Mouse (Mus musculus): ENCODE data around the gene Rai1. TPM values are rescaled to one million over a fixed set of nuclear protein-coding genes. Genes with fewer than 3 reads are reported as not detected.
A peak's percentile ranks its signal among the peaks of the same experiment; 100 is the strongest.

The Rai1 gene
- polyA plus RNA-seq, 1 experiment from 2014 or later, result 31.0 TPM

DNA sequence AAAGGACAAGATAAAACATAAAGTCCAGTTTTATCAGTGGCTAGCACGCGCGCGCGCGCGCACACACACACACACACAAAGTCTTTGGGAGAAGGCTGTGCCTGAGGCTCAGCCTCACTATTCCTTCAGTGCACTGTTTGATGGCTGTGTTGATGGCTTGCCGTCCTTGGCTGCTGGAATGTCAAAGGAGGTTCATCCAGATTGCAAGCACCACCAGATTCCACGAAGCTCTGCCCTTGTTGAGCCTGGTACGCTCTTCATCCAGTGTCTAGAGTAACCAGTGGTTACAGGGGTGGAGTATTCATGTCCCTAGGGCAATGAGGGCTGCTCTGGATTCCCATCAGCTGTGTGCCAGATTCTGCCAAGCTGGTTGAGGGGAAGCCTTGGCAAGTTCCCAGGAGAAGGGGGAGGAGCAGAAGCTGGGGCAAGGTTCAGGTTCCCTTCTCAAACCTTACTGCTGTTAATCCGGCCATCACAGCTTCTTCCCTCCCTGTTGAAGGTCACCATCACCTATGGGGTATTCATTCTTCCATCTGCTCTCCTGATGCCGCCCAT lies 77.4 kb downstream of the Rai1 start:
- no peak overlapping the region for H3K4me3 ChIP-seq
- H3K36me3 ChIP-seq, result peaks cover 43% of the 10 kb centered on the region
- DNase-seq (ENCODE audit: low spot score), result no peak
- peaks cover 94% of the 10 kb centered on the region for H3K4me1 ChIP-seq (replicated peaks)
- no peak overlapping the region for H3K27ac ChIP-seq
- WGBS, result 90% methylated on average over 12 of the region's 12 CpGs
- no peaks in the 10 kb centered on the region for H3K27me3 ChIP-seq (ENCODE audit: insufficient read depth, poor library complexity, severe bottlenecking)
- H3K9me3 ChIP-seq, result no peaks in the 10 kb centered on the region

DNA sequence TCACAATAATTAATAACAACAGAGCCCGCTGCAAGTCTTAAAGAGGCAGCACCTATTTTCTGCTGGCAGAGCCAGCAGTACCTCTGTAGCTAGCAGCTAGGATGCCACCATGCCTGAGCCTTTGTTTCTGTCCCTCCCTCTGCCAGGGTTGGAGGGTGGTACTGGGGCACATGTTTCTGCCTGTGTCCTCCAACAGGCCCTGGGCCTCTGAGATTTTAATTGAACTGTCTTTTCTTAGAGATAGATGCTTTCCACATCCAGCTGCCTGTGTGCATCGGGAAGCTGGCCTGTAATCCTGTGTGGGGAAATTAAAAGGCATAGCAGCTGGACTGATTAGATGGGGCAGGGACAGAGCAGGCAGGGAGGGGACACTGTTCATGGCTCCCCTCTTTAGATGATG lies 77.9 kb downstream of the Rai1 start:
- H3K9me3 ChIP-seq, result no peaks in the 10 kb centered on the region
- H3K4me1 ChIP-seq (replicated peaks), result peaks cover 88% of the 10 kb centered on the region
- DNase-seq (ENCODE audit: low spot score), result no peak
- peak overlapping the region; percentile 36; the same call in 1 of the 2 replicates for H3K27ac ChIP-seq
- peaks cover 49% of the 10 kb centered on the region for H3K36me3 ChIP-seq
- H3K4me3 ChIP-seq, result no peak overlapping the region
- no peaks in the 10 kb centered on the region for H3K27me3 ChIP-seq (ENCODE audit: insufficient read depth, poor library complexity, severe bottlenecking)
- 83% methylated on average over 2 of the region's 2 CpGs for WGBS

DNA sequence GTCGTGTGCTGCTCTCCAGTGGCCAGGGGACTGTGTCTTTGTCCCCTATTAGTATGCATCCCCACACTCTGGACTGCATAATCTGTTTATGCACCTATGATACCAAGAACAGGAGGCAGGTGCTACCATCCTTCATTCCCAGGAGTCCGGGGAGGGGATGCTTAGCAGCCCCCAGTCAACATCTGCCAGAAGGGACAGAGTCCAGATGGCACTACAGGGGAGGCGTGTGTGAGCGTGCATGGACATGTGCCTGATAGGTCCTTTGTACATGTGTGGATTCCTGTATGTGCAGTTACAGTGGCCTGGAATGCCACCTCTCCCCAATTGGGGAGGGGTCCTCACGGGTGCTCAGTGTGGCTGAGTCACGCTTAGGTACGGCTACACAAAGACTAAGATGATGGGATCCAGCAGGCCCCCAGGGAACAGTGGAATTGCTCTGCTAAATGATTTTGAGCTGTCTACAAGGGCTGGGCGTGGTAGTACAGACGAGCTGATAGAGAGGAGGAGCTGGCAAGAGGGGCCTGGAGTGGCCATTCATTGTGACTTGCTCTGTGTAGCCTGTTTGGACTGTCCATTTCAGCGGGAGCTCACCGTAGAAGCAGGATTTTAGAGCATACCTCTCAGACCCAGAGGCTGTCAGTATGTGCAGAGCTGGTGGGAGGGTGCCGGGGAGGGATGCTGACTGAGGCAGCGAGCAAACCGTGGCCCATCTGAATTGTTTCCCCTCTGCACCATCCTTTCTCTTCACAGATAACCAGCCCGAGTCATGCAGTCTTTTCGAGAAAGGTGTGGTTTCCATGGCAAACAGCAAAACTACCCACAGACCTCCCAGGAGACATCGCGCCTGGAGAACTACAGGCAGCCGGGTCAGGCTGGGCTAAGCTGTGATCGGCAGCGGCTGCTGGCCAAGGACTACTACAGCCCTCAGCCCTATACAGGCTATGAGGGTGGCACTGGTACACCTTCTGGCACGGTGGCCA lies 79.8 kb downstream of the Rai1 start:
- WGBS, result 62% methylated on average over 22 of the region's 22 CpGs
- H3K4me1 ChIP-seq (replicated peaks), result peaks cover 80% of the 10 kb centered on the region
- H3K36me3 ChIP-seq, result peaks cover 59% of the 10 kb centered on the region
- DNase-seq (ENCODE audit: low spot score), result no peak
- no peaks in the 10 kb centered on the region for H3K27me3 ChIP-seq (ENCODE audit: insufficient read depth, poor library complexity, severe bottlenecking)
- H3K9me3 ChIP-seq, result no peaks in the 10 kb centered on the region
- peak overlapping the region; percentile 36 for H3K27ac ChIP-seq
- no peak overlapping the region for H3K4me3 ChIP-seq

DNA sequence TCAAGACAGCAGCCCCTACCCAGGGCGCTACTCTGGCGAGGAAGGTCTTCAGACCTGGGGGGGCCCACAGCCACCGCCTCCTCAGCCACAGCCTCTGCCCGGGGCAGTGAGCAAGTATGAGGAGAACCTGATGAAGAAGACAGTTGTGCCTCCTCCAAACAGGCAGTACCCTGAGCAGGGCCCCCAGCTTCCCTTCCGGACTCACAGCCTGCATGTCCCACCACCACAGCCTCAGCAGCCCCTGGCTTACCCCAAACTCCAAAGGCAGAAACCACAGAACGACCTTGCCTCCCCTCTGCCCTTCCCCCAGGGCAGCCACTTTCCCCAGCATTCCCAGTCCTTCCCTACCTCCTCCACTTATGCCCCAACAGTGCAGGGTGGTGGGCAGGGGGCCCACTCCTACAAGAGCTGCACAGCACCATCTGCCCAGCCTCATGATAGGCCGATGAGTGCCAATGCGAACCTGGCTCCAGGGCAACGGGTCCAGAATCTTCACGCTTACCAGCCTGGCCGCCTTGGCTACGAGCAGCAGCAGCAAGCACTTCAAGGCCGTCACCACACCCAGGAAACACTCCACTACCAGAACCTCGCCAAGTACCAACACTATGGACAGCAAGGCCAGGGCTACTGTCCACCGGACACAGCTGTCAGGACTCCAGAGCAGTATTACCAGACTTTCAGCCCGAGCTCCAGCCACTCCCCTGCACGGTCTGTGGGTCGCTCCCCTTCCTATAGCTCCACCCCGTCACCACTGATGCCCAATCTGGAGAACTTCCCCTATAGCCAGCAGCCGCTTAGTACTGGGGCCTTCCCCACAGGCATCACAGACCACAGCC lies 80.8 kb downstream of the Rai1 start:
- H3K27me3 ChIP-seq (ENCODE audit: insufficient read depth, poor library complexity, severe bottlenecking), result no peaks in the 10 kb centered on the region
- WGBS, result 82% methylated on average over 20 of the region's 20 CpGs
- H3K36me3 ChIP-seq, result peaks cover 62% of the 10 kb centered on the region
- H3K9me3 ChIP-seq, result no peaks in the 10 kb centered on the region
- H3K27ac ChIP-seq, result peak overlapping the region; percentile 36; the same call in 1 of the 2 replicates
- H3K4me3 ChIP-seq, result 0 out of 2 replicates have a peak overlapping the region, but pooled peaks have one; percentile 3
- peaks cover 80% of the 10 kb centered on the region for H3K4me1 ChIP-seq (replicated peaks)
- DNase-seq (ENCODE audit: low spot score), result no peak

DNA sequence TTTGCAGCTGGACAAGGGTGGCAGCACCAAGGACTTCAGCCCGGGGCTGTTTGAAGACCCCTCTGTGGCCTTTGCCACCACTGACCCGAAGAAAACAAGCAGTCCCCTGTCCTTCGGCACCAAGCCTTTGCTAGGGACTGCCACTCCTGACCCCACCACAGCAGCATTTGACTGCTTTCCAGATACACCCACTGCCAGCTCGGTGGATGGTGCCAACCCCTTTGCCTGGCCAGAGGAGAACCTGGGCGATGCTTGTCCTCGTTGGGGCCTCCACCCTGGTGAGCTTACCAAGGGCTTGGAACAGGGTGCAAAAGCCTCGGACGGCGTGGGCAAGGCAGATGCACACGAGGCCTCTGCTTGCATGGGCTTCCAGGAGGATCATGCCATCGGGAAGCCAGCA lies 82.3 kb downstream of the Rai1 start:
- H3K36me3 ChIP-seq, result peaks cover 77% of the 10 kb centered on the region
- no peak overlapping the region for H3K27ac ChIP-seq
- DNase-seq (ENCODE audit: low spot score), result no peak
- H3K27me3 ChIP-seq (ENCODE audit: insufficient read depth, poor library complexity, severe bottlenecking), result no peaks in the 10 kb centered on the region
- WGBS, result 89% methylated on average over 11 of the region's 11 CpGs
- H3K4me1 ChIP-seq (replicated peaks), result peaks cover 78% of the 10 kb centered on the region
- no peaks in the 10 kb centered on the region for H3K9me3 ChIP-seq
- no peak overlapping the region for H3K4me3 ChIP-seq

DNA sequence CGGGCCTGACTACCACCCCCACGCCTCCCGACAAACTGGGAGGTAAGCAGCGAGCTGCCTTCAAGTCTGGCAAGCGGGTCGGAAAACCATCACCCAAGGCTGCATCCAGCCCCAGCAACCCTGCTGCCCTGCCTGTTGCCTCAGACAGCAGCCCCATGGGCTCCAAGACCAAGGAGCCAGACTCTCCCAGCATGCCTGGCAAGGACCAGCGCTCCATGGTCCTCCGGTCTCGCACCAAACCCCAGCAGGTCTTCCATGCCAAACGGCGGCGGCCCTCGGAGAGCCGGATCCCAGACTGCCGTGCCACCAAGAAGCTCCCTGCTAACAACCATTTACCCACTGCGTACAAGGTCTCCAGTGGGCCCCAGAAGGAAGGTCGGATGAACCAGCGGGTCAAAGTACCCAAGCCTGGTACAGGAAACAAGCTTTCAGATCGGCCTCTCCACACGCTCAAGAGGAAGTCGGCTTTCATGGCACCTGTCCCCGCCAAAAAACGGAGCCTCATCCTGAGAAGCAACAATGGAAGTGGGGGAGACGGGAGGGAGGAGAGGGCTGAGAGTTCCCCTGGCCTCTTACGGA lies 83.6 kb downstream of the Rai1 start:
- Histone ChIP-seq H3K27me3 (ENCODE audit: insufficient read depth, poor library complexity, severe bottlenecking) (no peaks in the 10 kb centered on the region), H3K4me3 (no peak overlapping the region), H3K4me1 (replicated peaks) (peaks cover 76% of the 10 kb centered on the region), H3K9me3 (no peaks in the 10 kb centered on the region), H3K36me3 (peaks cover 90% of the 10 kb centered on the region), H3K27ac (peak overlapping the region; percentile 18)
- DNase-seq (ENCODE audit: low spot score), result no peak
- 93% methylated on average over 25 of the region's 25 CpGs for WGBS

DNA sequence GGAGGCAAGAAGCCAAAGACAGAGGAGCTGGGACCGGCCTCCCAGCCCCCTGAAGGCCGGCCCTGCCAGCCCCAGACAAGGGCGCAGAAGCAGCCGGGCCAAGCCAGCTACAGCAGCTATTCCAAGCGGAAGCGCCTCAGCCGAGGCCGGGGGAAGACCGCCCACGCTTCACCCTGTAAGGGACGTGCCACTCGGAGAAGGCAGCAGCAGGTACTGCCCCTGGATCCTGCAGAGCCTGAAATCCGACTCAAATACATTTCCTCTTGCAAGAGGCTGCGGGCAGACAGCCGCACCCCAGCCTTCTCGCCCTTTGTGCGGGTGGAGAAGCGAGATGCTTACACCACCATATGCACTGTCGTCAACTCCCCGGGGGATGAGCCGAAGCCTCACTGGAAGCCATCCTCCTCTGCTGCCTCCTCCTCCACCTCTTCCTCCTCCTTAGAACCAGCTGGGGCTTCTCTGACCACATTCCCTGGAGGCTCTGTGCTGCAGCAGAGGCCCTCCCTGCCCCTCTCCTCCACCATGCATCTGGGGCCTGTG lies 84.8 kb downstream of the Rai1 start:
- Histone ChIP-seq H3K27me3 (ENCODE audit: insufficient read depth, poor library complexity, severe bottlenecking) (no peaks in the 10 kb centered on the region), H3K4me1 (replicated peaks) (peaks cover 67% of the 10 kb centered on the region), H3K27ac (peak overlapping the region; percentile 75), H3K36me3 (peaks cover 100% of the 10 kb centered on the region), H3K4me3 (no peak overlapping the region), H3K9me3 (peaks cover 6% of the 10 kb centered on the region)
- DNase-seq (ENCODE audit: low spot score), result no peak
- WGBS, result 84% methylated on average over 21 of the region's 21 CpGs

DNA sequence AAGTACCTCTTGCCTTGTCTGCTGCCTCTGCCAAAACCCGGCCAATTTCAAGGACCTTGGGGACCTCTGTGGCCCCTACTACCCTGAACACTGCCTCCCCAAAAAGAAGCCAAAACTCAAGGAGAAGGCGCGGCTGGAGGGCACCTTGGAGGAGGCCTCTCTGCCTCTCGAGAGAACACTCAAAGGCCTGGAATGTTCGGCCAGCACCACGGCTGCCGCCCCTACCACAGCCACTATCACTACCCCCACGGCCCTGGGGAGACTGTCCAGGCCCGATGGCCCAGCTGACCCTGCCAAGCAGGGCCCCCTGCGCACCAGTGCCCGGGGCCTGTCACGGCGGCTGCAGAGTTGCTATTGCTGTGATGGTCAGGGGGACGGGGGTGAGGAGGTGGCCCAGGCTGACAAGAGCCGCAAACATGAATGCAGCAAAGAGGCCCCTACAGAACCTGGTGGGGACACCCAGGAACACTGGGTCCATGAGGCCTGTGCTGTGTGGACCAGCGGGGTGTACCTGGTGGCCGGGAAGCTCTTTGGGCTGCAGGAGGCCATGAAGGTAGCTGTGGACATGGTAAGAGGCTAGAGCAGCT lies 85.3 kb downstream of the Rai1 start:
- DNase-seq (ENCODE audit: low spot score), result no peak
- 93% methylated on average over 17 of the region's 17 CpGs for WGBS
- H3K27ac ChIP-seq, result peak overlapping the region; percentile 75
- peaks cover 62% of the 10 kb centered on the region for H3K4me1 ChIP-seq (replicated peaks)
- no peak overlapping the region for H3K4me3 ChIP-seq
- H3K9me3 ChIP-seq, result peaks cover 12% of the 10 kb centered on the region
- no peaks in the 10 kb centered on the region for H3K27me3 ChIP-seq (ENCODE audit: insufficient read depth, poor library complexity, severe bottlenecking)
- H3K36me3 ChIP-seq, result peaks cover 100% of the 10 kb centered on the region

DNA sequence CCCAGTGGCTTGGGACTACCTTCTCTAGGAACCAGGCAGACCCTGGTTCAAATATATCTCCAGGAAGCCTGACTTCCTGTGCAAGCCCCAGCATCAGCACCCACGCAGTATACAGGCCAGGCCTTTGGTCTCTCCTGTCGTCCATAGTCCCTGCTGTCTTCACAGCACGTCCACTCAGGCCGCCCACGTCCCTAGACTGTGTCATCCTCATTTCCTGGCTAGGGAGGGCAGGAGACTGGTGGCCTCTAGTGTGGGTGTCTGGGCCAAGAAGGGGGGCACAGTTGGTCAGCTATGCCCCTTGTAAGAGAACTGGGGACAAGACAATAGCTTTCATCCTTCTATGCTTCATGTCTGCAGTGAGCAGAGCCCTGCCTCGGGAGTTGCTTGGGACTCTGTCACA lies 87.7 kb downstream of the Rai1 start:
- Histone ChIP-seq H3K4me1 (replicated peaks) (peaks cover 50% of the 10 kb centered on the region), H3K9me3 (peaks cover 12% of the 10 kb centered on the region), H3K27ac (peak overlapping the region; percentile 56), H3K27me3 (ENCODE audit: insufficient read depth, poor library complexity, severe bottlenecking) (no peaks in the 10 kb centered on the region), H3K36me3 (peaks cover 100% of the 10 kb centered on the region), H3K4me3 (no peak overlapping the region)
- 81% methylated on average over 6 of the region's 6 CpGs for WGBS
- DNase-seq (ENCODE audit: low spot score), result no peak

DNA sequence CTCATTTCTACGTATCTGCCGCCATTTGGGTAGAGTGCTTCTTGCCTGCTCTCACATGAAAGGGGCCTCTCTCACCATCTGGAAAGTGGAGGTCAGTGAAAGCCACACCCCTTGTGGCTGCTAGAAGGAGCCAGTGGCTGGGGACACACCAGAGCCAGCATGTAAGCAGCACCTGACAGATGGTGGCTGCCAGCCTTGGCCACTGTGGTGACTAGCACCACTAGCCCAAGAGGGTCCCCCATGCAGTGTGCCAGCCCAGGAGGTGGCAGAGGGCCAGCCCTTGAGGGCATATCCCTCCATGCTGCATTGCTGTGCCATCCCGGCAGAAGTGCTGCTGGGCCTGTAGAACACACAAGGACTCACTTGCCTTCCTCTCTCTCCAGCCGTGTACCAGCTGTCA lies 88.7 kb downstream of the Rai1 start:
- WGBS, result 92% methylated on average over 4 of the region's 4 CpGs
- no peak overlapping the region for H3K4me3 ChIP-seq
- peak overlapping the region; percentile 29; the same call in 1 of the 2 replicates for H3K27ac ChIP-seq
- H3K9me3 ChIP-seq, result peaks cover 12% of the 10 kb centered on the region
- H3K27me3 ChIP-seq (ENCODE audit: insufficient read depth, poor library complexity, severe bottlenecking), result no peaks in the 10 kb centered on the region
- DNase-seq (ENCODE audit: low spot score), result no peak
- peaks cover 50% of the 10 kb centered on the region for H3K4me1 ChIP-seq (replicated peaks)
- peaks cover 100% of the 10 kb centered on the region for H3K36me3 ChIP-seq

DNA sequence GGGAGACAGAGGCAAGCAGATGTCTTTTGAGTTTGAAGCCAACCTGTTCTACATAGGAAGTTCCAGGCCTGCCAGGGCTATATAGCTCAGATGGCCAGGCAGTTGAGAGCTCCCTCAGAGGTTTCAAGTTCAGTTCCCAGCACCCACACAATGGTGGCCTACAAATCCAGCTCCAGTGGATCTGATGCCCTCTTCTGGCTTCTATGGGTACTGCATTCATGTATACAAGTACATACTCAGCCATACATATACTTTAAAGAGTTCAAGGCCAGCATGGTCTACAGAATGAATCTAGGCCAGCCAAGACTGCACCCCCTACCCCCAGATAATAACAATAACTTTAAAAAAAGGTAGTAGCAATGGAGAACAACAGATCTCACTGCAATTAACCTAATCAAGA lies 90.3 kb downstream of the Rai1 start:
- H3K36me3 ChIP-seq, result peaks cover 100% of the 10 kb centered on the region
- H3K9me3 ChIP-seq, result peaks cover 12% of the 10 kb centered on the region
- peaks cover 42% of the 10 kb centered on the region for H3K4me1 ChIP-seq (replicated peaks)
- no peak overlapping the region for H3K4me3 ChIP-seq
- no peak for DNase-seq (ENCODE audit: low spot score)
- H3K27me3 ChIP-seq (ENCODE audit: insufficient read depth, poor library complexity, severe bottlenecking), result no peaks in the 10 kb centered on the region
- no peak overlapping the region for H3K27ac ChIP-seq

DNA sequence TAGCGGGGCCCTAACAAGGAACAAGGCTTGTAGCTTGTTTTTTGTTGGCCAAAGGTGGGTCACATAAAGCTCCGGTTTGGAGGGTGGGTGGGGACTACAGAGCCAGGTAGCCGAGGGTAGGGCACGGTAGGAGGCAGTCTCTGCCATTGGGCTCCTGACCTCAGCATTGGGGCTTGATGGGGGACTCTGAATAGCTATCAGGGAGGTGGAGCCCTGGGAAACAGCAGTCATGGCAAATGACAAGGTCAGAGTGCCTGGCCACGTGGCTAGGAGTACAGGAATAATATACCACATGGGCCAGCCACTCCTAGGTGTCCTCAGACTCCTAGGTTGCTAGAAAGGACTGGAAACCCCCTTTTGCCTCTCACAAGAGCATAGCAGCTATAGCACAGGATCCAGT lies 91.5 kb downstream of the Rai1 start:
- Histone ChIP-seq H3K27me3 (ENCODE audit: insufficient read depth, poor library complexity, severe bottlenecking) (no peaks in the 10 kb centered on the region), H3K36me3 (peaks cover 100% of the 10 kb centered on the region), H3K27ac (no peak overlapping the region), H3K4me3 (no peak overlapping the region), H3K9me3 (peaks cover 12% of the 10 kb centered on the region), H3K4me1 (replicated peaks) (peaks cover 37% of the 10 kb centered on the region)
- DNase-seq (ENCODE audit: low spot score), result no peak
- WGBS, result 82% methylated on average over 5 of the region's 5 CpGs
